Mouse (Mus musculus) inflammation-experienced regulatory T-cells, adult 6 months (primary cell): ENCODE results near the gene Gm2022. TPM values are rescaled to one million over a fixed set of nuclear protein-coding genes. Genes with fewer than 3 reads are reported as not detected.
"Not testable (repeated sequence)": the region's sequence is repeated elsewhere in the genome, so short reads cannot be mapped to it uniquely, and the experiment has no call there.

Experiments
- ATAC-seq: one replicate; pipeline ENCODE4 v1.8.0; 2017
- polyA plus RNA-seq, 3 experiments: library from polyadenylated mRNA; unstranded; fragments of 100-300 nt; shearing (Covaris generic); gene quantifications; one replicate each; pipeline ENCODE4 v1.2.1; 2017

The Gm2022 gene
- not detected for polyA plus RNA-seq

GRCm38 (mm10) chr12:87895070-87895469 lies at the start of gene Gm2022:
Gene Gm2022, plus strand, starts transcription at chr12:87895370.
- ATAC-seq = not testable (repeated sequence)

- not testable (repeated sequence) for ATAC-seq
These were observed 44.5 kb upstream of the Gm2022 start for GRCm38 (mm10) chr12:87850657-87851056.

- ATAC-seq = not testable (repeated sequence)
These were observed 39.1 kb upstream of the Gm2022 start for GRCm38 (mm10) chr12:87856067-87856466.

GRCm38 (mm10) chr12:87861740-87862692 lies 33.2 kb upstream of the Gm2022 start:
- not testable (repeated sequence) for ATAC-seq

DNA sequence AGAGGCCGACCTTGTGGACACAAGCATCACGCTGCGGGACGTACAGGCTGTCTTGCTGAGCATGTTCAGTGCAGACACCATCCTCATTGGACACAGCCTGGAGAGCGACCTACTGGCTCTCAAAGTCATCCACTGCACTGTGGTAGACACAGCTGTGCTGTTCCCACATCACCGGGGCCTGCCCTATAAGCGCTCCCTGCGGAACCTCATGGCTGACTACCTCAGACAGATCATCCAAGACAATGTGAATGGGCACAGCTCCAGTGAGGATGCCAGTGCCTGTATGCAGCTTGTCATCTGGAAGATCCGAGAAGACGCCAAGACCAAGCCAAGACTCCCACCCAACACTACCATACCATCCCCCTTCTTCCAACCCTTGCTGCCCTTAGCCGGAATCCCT lies 31.5 kb upstream of the Gm2022 start:
- ATAC-seq = not testable (repeated sequence)

GRCm38 (mm10) chr12:87864048-87864447 lies 31.1 kb upstream of the Gm2022 start:
- ATAC-seq = not testable (repeated sequence)

GRCm38 (mm10) chr12:87873772-87874171 lies 21.4 kb upstream of the Gm2022 start, which contains the start of gene Gm2016:
Gene Gm2016, plus strand, starts transcription at chr12:87874072.
- ATAC-seq = not testable (repeated sequence)

DNA sequence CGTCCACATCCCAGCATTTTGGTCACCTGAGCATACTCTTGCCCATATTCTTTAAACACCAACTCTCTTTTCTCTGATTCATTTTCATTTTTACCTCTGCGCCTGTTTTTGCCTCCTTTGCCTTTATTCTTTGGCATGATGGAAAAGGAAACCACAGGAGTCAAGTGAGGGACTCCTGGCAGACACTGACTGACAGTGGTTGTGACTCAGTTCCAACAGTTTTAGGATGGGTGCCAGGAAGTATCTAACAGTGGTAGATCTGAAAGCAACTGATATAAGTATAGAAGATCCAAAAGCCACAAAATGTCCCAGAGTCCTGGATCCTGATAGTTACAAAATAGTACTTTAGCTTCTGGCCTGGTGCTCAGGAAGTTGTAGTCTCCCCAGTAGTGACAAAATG lies 24.6 kb downstream of the Gm2022 start, which contains the start of gene Gm2035:
Gene Gm2035, minus strand, starts transcription at position 137 of the 400 bp plus-strand sequence.
- ATAC-seq = not testable (repeated sequence)

Other genes starting within 250 kb of the Gm2022 start
- not detected for gene Gm21319, start 119.6 kb upstream of the Gm2022 start, polyA plus RNA-seq
- gene Gm21936, start 99.9 kb upstream of the Gm2022 start, polyA plus RNA-seq = not detected
- gene BB287469, start 78.8 kb upstream of the Gm2022 start, polyA plus RNA-seq = not detected
- not detected for gene Gm2001, start 53.0 kb upstream of the Gm2022 start, polyA plus RNA-seq
- gene Gm2016, start 21.3 kb upstream of the Gm2022 start, polyA plus RNA-seq = not detected
- gene Gm2035, start 24.5 kb downstream of the Gm2022 start, polyA plus RNA-seq = not detected
- not detected for gene Gm2042, start 58.7 kb downstream of the Gm2022 start, polyA plus RNA-seq
- not detected for gene Gm2075, start 116.5 kb downstream of the Gm2022 start, polyA plus RNA-seq
- not detected for gene Gm6803, start 123.4 kb downstream of the Gm2022 start, polyA plus RNA-seq
- gene Gm2056, start 131.6 kb downstream of the Gm2022 start, polyA plus RNA-seq = not detected
- not detected for gene Gm16368, start 188.3 kb downstream of the Gm2022 start, polyA plus RNA-seq